Mouse (Mus musculus): ENCODE results near the gene Siglece. TPM values are rescaled to one million over a fixed set of nuclear protein-coding genes. Genes with fewer than 3 reads are reported as not detected.

Siglece gene
- total RNA-seq, 2 experiments from 2014 or later = 0.26 to 1.0 TPM

- Histone ChIP-seq H3K27ac (no peak overlapping the region), H3K4me3 (no peak overlapping the region)
- no peak for DNase-seq
- intact Hi-C loops (cut with DNase I) = no loop called here
- TF ChIP-seq CTCF (IDR thresholded peaks at IDR 0.05) = no peak
Measured at GRCm38 (mm10) chr7:43662804-43663203, 2.8 kb upstream of the Siglece start.

GRCm38 (mm10) chr7:43656232-43656631, 3.7 kb downstream of the Siglece start:
- Histone ChIP-seq H3K27ac (no peak overlapping the region), H3K4me3 (no peak overlapping the region)
- TF ChIP-seq CTCF (IDR thresholded peaks at IDR 0.05) = no peak
- DNase-seq = no peak
- intact Hi-C loops (cut with DNase I) = no loop called here

GRCm38 (mm10) chr7:43654519-43654918, 5.4 kb downstream of the Siglece start:
- no peak for TF ChIP-seq CTCF (IDR thresholded peaks at IDR 0.05)
- intact Hi-C loops (cut with DNase I) = no loop called here
- Histone ChIP-seq H3K4me3 (no peak overlapping the region), H3K27ac (no peak overlapping the region)
- no peak for DNase-seq

GRCm38 (mm10) chr7:43652683-43653082, 7.3 kb downstream of the Siglece start:
- Histone ChIP-seq H3K27ac (no peak overlapping the region), H3K4me3 (no peak overlapping the region)
- no peak for TF ChIP-seq CTCF (IDR thresholded peaks at IDR 0.05)
- intact Hi-C loops (cut with DNase I) = no loop called here
- DNase-seq = no peak

GRCm38 (mm10) chr7:43643046-43643652, 16.8 kb downstream of the Siglece start:
- DNase-seq = no peak
- intact Hi-C loops (cut with DNase I) = no loop called here
- Histone ChIP-seq H3K27ac (no peak overlapping the region), H3K4me3 (no peak overlapping the region)
- TF ChIP-seq CTCF (IDR thresholded peaks at IDR 0.05) = no peak

GRCm38 (mm10) chr7:43642587-43642986, 17.4 kb downstream of the Siglece start:
- no peak for DNase-seq
- Histone ChIP-seq H3K4me3 (no peak overlapping the region), H3K27ac (no peak overlapping the region)
- intact Hi-C loops (cut with DNase I) = no loop called here
- no peak for TF ChIP-seq CTCF (IDR thresholded peaks at IDR 0.05)

- intact Hi-C loops (cut with DNase I) = no loop called here
- H3K4me3 ChIP-seq = no peak overlapping the region
- TF ChIP-seq CTCF (IDR thresholded peaks at IDR 0.05) = no peak
Measured at GRCm38 (mm10) chr7:43637118-43637517, 22.8 kb downstream of the Siglece start.

GRCm38 (mm10) chr7:43636194-43636593, 23.8 kb downstream of the Siglece start:
- no peak for DNase-seq
- intact Hi-C loops (cut with DNase I) = no loop called here
- no peak for TF ChIP-seq CTCF (IDR thresholded peaks at IDR 0.05)
- H3K4me3 ChIP-seq = no peak overlapping the region
- no peak overlapping the region for H3K27ac ChIP-seq

More at GRCm38 (mm10) chr7:43637118-43637517, 22.8 kb downstream of the Siglece start:
- no peak overlapping the region for H3K27ac ChIP-seq
- DNase-seq = no peak

- TF ChIP-seq CTCF (IDR thresholded peaks at IDR 0.05) = no peak
Measured at GRCm38 (mm10) chr7:43634500-43634899, 25.5 kb downstream of the Siglece start, which contains the start of gene Ceacam18. Ceacam18 (plus strand) TSS chr7:43634707.

GRCm38 (mm10) chr7:43633940-43634339, 26.0 kb downstream of the Siglece start:
- intact Hi-C loops (cut with DNase I) = no loop called here
- TF ChIP-seq CTCF (IDR thresholded peaks at IDR 0.05) = no peak
- DNase-seq = no peak
- Histone ChIP-seq H3K27ac (no peak overlapping the region), H3K4me3 (no peak overlapping the region)

More at GRCm38 (mm10) chr7:43634500-43634899, 25.5 kb downstream of the Siglece start, which contains the start of gene Ceacam18:
- intact Hi-C loops (cut with DNase I) = no loop called here
- Histone ChIP-seq H3K27ac (no peak within 1 kb of the TSS), H3K4me3 (no peak within 1 kb of the TSS)
- DNase-seq = no peak

GRCm38 (mm10) chr7:43625794-43626422, 34.1 kb downstream of the Siglece start:
- TF ChIP-seq CTCF (IDR thresholded peaks at IDR 0.05) = no peak
- intact Hi-C loops (cut with DNase I) = no loop called here
- Histone ChIP-seq H3K4me3 (no peak overlapping the region), H3K27ac (no peak overlapping the region)
- DNase-seq = no peak

GRCm38 (mm10) chr7:43625065-43625464, 34.9 kb downstream of the Siglece start:
- TF ChIP-seq CTCF (IDR thresholded peaks at IDR 0.05) = no peak
- no peak for DNase-seq
- intact Hi-C loops (cut with DNase I) = no loop called here
- H3K4me3 ChIP-seq = no peak overlapping the region
- no peak overlapping the region for H3K27ac ChIP-seq

GRCm38 (mm10) chr7:43623819-43624218, 36.1 kb downstream of the Siglece start:
- no peak overlapping the region for H3K4me3 ChIP-seq
- no peak overlapping the region for H3K27ac ChIP-seq
- intact Hi-C loops (cut with DNase I) = no loop called here
- no peak for DNase-seq
- TF ChIP-seq CTCF (IDR thresholded peaks at IDR 0.05) = no peak

GRCm38 (mm10) chr7:43622927-43623326, 37.0 kb downstream of the Siglece start:
- TF ChIP-seq CTCF (IDR thresholded peaks at IDR 0.05) = no peak
- Histone ChIP-seq H3K27ac (no peak overlapping the region), H3K4me3 (no peak overlapping the region)
- DNase-seq = no peak
- intact Hi-C loops (cut with DNase I) = no loop called here
